Comparison of ENCODE assay signal across 9 mouse cellular contexts in genomic region chr5:120587940-120588568, GRCm38 (mm10). TPM values are rescaled to one million over a fixed set of nuclear protein-coding genes. Genes with fewer than 3 reads are reported as not detected.
DNase-seq lines count a peak whose midpoint lies in the region; ATAC-seq and TF ChIP-seq lines count a peak whose summit lies in the region.
"Had no signal": no experiment of that assay in that cellular context is flagged by ENCODE, and none has a peak within 500 bp of the region (broad histone marks: within the 10 kb centered on the region; RNA-seq: fewer than 3 reads in every experiment).

No protein-coding gene starts in this region.

- ATAC-seq in heart, embryonic 12.5 days (ENCODE audit: insufficient number of reproducible peaks, low FRiP score): peak; percentile 3; the same call in 1 of the 2 replicates
- ATAC-seq in megakaryocyte-erythroid progenitor cell, adult 5-6 weeks (replicated peaks; ENCODE audit: low FRiP score, low TSS enrichment, poor library complexity, severe bottlenecking): 0 out of 2 replicates have a peak, but pooled peaks have one; percentile 0

- H3K27me3 ChIP-seq in heart, embryonic 12.5 days (replicated peaks): no peaks in the 10 kb centered on the region
- no peaks in the 10 kb centered on the region for H3K27me3 ChIP-seq in MEL (ENCODE audit: control insufficient read depth in 1 of 2, insufficient read depth in 2 of 2, low read length in 2 of 2)
- H3K27me3 ChIP-seq: Patski had no signal

- H3K4me3 ChIP-seq in heart, embryonic 12.5 days: peak overlapping the region; percentile 93
- peak overlapping the region; percentile 58 to 94 for H3K4me3 ChIP-seq in MEL (ENCODE audit: control insufficient read depth in 1 of 2, insufficient read depth in 1 of 2, low read depth in 2 of 2, low read length in 2 of 2)

- peaks cover 27% of the 10 kb centered on the region for H3K4me1 ChIP-seq in heart, embryonic 12.5 days (replicated peaks)
- peaks cover 6 to 28% of the 10 kb centered on the region in 2 experiments for H3K4me1 ChIP-seq in MEL (ENCODE audit: control insufficient read depth in 1 of 2, insufficient read depth in 2 of 2, low read length in 2 of 2)

- peaks cover 19% of the 10 kb centered on the region for H3K36me3 ChIP-seq in heart, embryonic 12.5 days
- peaks cover 0 to 14% of the 10 kb centered on the region in 2 experiments; a peak in 2 of 4 replicates for H3K36me3 ChIP-seq in MEL (ENCODE audit: control insufficient read depth in 1 of 2, insufficient read depth in 2 of 2, low read length in 2 of 2)

- no peak for TF ChIP-seq RAD21 in MEL (IDR thresholded peaks at IDR 0.05; ENCODE audit: low read depth, low read length)

- H3K79me2 ChIP-seq in MEL (ENCODE audit: control insufficient read depth, insufficient read depth, low read length, poor library complexity): peaks cover 5% of the 10 kb centered on the region

- WGBS in heart, embryonic 12.5 days: 2% methylated on average over 28 of the region's 29 CpGs

- DNase-seq in heart, adult 8-10 months (ENCODE audit: low spot score): no peak
- DNase-seq in MEL (ENCODE audit: low read depth, low spot score): no peak
- DNase-seq in heart, postnatal 10 days: peak; percentile 37 to 42
- no peak for DNase-seq in right cerebral cortex, postnatal 10 days (ENCODE audit: low spot score in 2 of 2)
- no peak for DNase-seq in adipocyte (ENCODE audit: low spot score)
- DNase-seq in frontal cortex, postnatal 14 days (ENCODE audit: low spot score in 2 of 2): no peak

- no peak for TF ChIP-seq CTCF in MEL (IDR thresholded peaks at IDR 0.05 in 2 of 3, conservative IDR thresholded peaks at IDR 0.05 in 1 of 3; ENCODE audit: control insufficient read depth in 1 of 3, insufficient read depth in 1 of 3, low read depth in 2 of 3, low read length in 3 of 3, poor library complexity in 1 of 3, severe bottlenecking in 1 of 3)

- no peaks in the 10 kb centered on the region for H3K9me3 ChIP-seq in heart, embryonic 12.5 days (replicated peaks)
- H3K9me3 ChIP-seq in MEL (replicated peaks; ENCODE audit: insufficient read depth, low read length): no peaks in the 10 kb centered on the region

- no peak for TF ChIP-seq POLR2A in MEL (IDR thresholded peaks at IDR 0.05; ENCODE audit: control insufficient read depth in 1 of 2, insufficient read depth in 1 of 2, low read depth in 1 of 2, low read length in 2 of 2, poor library complexity in 1 of 2)

- peak overlapping the region; percentile 92 for H3K4me2 ChIP-seq in heart, embryonic 12.5 days

- peak overlapping the region; percentile 82 for H3K27ac ChIP-seq in heart, embryonic 12.5 days (ENCODE audit: poor library complexity, severe bottlenecking)
- H3K27ac ChIP-seq in MEL (ENCODE audit: control insufficient read depth, low read depth, low read length): peak overlapping the region; percentile 52

- TF ChIP-seq EP300 in MEL (IDR thresholded peaks at IDR 0.05; ENCODE audit: low read depth in 1 of 2, low read length in 2 of 2): no peak

- intact Hi-C loops in heart, postnatal 10 days (cut with DNase I): loop anchor here (2.0 to 5.0 kb wide), 2 partner anchors 21 to 81 kb away; no protein-coding TSS in a partner anchor

- H3K9ac ChIP-seq in heart, embryonic 12.5 days: peak overlapping the region; percentile 93
- H3K9ac ChIP-seq in MEL (ENCODE audit: control insufficient read depth, low read depth, low read length, poor library complexity, severe bottlenecking): peak overlapping the region; percentile 69

TF ChIP-seq in MEL, 35 proteins besides CTCF, POLR2A, EP300 and RAD21:
- no peak for TF ChIP-seq ETS1 (IDR thresholded peaks at IDR 0.05; ENCODE audit: low read depth, low read length)
- 0 out of 2 replicates have a peak, but pooled peaks have one; percentile 1 for TF ChIP-seq E2F4 (IDR thresholded peaks at IDR 0.05; ENCODE audit: borderline replicate concordance, low read depth, low read length)
- TF ChIP-seq UBTF (IDR thresholded peaks at IDR 0.05; ENCODE audit: borderline replicate concordance, insufficient read depth, low read depth, low read length): 0 out of 2 replicates have a peak, but pooled peaks have one; percentile 63
- 0 out of 2 replicates have a peak, but pooled peaks have one; percentile 7 for TF ChIP-seq MAZ (IDR thresholded peaks at IDR 0.05; ENCODE audit: low read depth, low read length)
- TF ChIP-seq NELFE (IDR thresholded peaks at IDR 0.05; ENCODE audit: low read depth, low read length): peak; percentile 84; the same call in 1 of the 2 replicates
- no peak for TF ChIP-seq GABPA (IDR thresholded peaks at IDR 0.05; ENCODE audit: low read depth, low read length)
TF ChIP-seq in MEL: peak in this region for 4.

RNA-seq across cellular contexts. Expression of gene Tpcn1, which starts 0.4 kb away (rescaled TPM):
- polyA plus RNA-seq in heart, embryonic 12.5 days (2016; fragmentation: Nextera tagmentation; extraction: Ambion mirVana): 17.1 and 17.3 TPM in 2 replicates
- 10 to 100 TPM; 34.8 to 36.7 (median 36.3) TPM for total RNA-seq in heart, adult 8-10 months (2022)
- total RNA-seq in MEL (2012; rRNA removed): 11.0 and 11.3 TPM in 2 replicates
- 10 to 100 TPM in 1 of 2 experiments, not detected in 1; 43.2 TPM for polyA plus RNA-seq in MEL (2012; ENCODE audit: insufficient read depth in 1 of 2, insufficient read length in 2 of 2, low read depth in 1 of 2, low replicate concordance in 2 of 2, missing spikeins in 1 of 2)
- total RNA-seq in heart, postnatal 10 days (2021): 10 to 100 TPM; 33.0 to 38.7 TPM
- total RNA-seq in megakaryocyte-erythroid progenitor cell, adult 5-6 weeks (2014; fragmentation: Nextera tagmentation): 71.7 and 84.7 TPM in 2 replicates
- total RNA-seq in megakaryocyte-erythroid progenitor cell, adult 5-6 weeks (2017): 16.0 and 19.1 TPM in 2 replicates

RNA-seq across cellular contexts. Expression of gene Iqcd, which starts 0.8 kb away (rescaled TPM):
- polyA plus RNA-seq in heart, embryonic 12.5 days (2016; fragmentation: Nextera tagmentation; extraction: Ambion mirVana): 0.19 and 0.33 TPM in 2 replicates
- total RNA-seq in heart, adult 8-10 months (2022): under 1 TPM in 2 of 4 experiments, not detected in 2; 0.14 to 0.22 TPM
- total RNA-seq in MEL (2012; rRNA removed): 0.62 and 1.1 TPM in 2 replicates
- 1 to 10 TPM in 1 of 2 experiments, not detected in 1; 2.2 TPM for polyA plus RNA-seq in MEL (2012; ENCODE audit: insufficient read depth in 1 of 2, insufficient read length in 2 of 2, low read depth in 1 of 2, low replicate concordance in 2 of 2, missing spikeins in 1 of 2)
- under 1 TPM in 1 of 2 experiments, not detected in 1; 0.17 TPM for total RNA-seq in heart, postnatal 10 days (2021)
- total RNA-seq in megakaryocyte-erythroid progenitor cell, adult 5-6 weeks (2014; fragmentation: Nextera tagmentation): 6.4 and 9.0 TPM in 2 replicates
- total RNA-seq in megakaryocyte-erythroid progenitor cell, adult 5-6 weeks (2017): 6.3 and 7.9 TPM in 2 replicates

RNA-seq across cellular contexts. Expression of gene Rita1, which starts 24.3 kb away (rescaled TPM):
- 9.1 and 10.8 TPM in 2 replicates for polyA plus RNA-seq in heart, embryonic 12.5 days (2016; fragmentation: Nextera tagmentation; extraction: Ambion mirVana)
- 10 to 100 TPM; 14.3 to 17.9 (median 15.3) TPM for total RNA-seq in heart, adult 8-10 months (2022)
- 14.0 and 18.1 TPM in 2 replicates for total RNA-seq in MEL (2012; rRNA removed)
- polyA plus RNA-seq in MEL (2012; ENCODE audit: insufficient read depth in 1 of 2, insufficient read length in 2 of 2, low read depth in 1 of 2, low replicate concordance in 2 of 2, missing spikeins in 1 of 2): 10 to 100 TPM in 1 of 2 experiments, not detected in 1; 22.1 TPM
- total RNA-seq in heart, postnatal 10 days (2021): 10 to 100 TPM; 12.7 to 13.1 TPM
- total RNA-seq in megakaryocyte-erythroid progenitor cell, adult 5-6 weeks (2014; fragmentation: Nextera tagmentation): 9.9 and 11.8 TPM in 2 replicates
- total RNA-seq in megakaryocyte-erythroid progenitor cell, adult 5-6 weeks (2017): 5.5 and 6.9 TPM in 2 replicates

RNA-seq across cellular contexts. Expression of gene Ddx54, which starts 24.5 kb away (rescaled TPM):
- polyA plus RNA-seq in heart, embryonic 12.5 days (2016; fragmentation: Nextera tagmentation; extraction: Ambion mirVana): 38.7 and 38.8 TPM in 2 replicates
- 10 to 100 TPM; 21.0 to 24.7 (median 23.0) TPM for total RNA-seq in heart, adult 8-10 months (2022)
- total RNA-seq in MEL (2012; rRNA removed): 73.8 and 74.8 TPM in 2 replicates
- polyA plus RNA-seq in MEL (2012; ENCODE audit: insufficient read depth in 1 of 2, insufficient read length in 2 of 2, low read depth in 1 of 2, low replicate concordance in 2 of 2, missing spikeins in 1 of 2): 10 to 100 TPM in 1 of 2 experiments, not detected in 1; 99.9 TPM
- 10 to 100 TPM; 27.1 to 28.3 TPM for total RNA-seq in heart, postnatal 10 days (2021)
- total RNA-seq in megakaryocyte-erythroid progenitor cell, adult 5-6 weeks (2014; fragmentation: Nextera tagmentation): 28.3 and 41.7 TPM in 2 replicates
- 40.4 and 40.6 TPM in 2 replicates for total RNA-seq in megakaryocyte-erythroid progenitor cell, adult 5-6 weeks (2017)

RNA-seq across cellular contexts. Expression of gene Cfap73, which starts 46.0 kb away (rescaled TPM):
- not detected in 2 replicates for polyA plus RNA-seq in heart, embryonic 12.5 days (2016; fragmentation: Nextera tagmentation; extraction: Ambion mirVana)
- total RNA-seq in heart, adult 8-10 months (2022): not detected
- total RNA-seq in MEL (2012; rRNA removed): not detected in 2 replicates
- under 1 TPM in 1 of 2 experiments, not detected in 1; 0.25 TPM for polyA plus RNA-seq in MEL (2012; ENCODE audit: insufficient read depth in 1 of 2, insufficient read length in 2 of 2, low read depth in 1 of 2, low replicate concordance in 2 of 2, missing spikeins in 1 of 2)
- total RNA-seq in heart, postnatal 10 days (2021): not detected
- not detected in 2 replicates for total RNA-seq in megakaryocyte-erythroid progenitor cell, adult 5-6 weeks (2014; fragmentation: Nextera tagmentation)
- not detected in 2 replicates for total RNA-seq in megakaryocyte-erythroid progenitor cell, adult 5-6 weeks (2017)

Comparison
In these comparisons a context has a peak if more than half of its experiments do, and no peak if none do; other contexts are left out.
1. DNase-seq: peak in heart, postnatal 10 days (2 of 2); none in heart, adult 8-10 months (single experiment), MEL (single experiment), right cerebral cortex, postnatal 10 days (0 of 2), adipocyte (single experiment) and frontal cortex, postnatal 14 days (0 of 2).